Mouse (Mus musculus) liver, embryonic 14.5 days (tissue): ENCODE data around the gene Hoxa7.

Experiments used
- CTCF ChIP-seq: IDR thresholded peaks from 2 replicates; pipeline ENCODE4 v1.5.1; 2016; ENCODE audit warnings: antibody characterized with exemption, low read depth, control low read depth
- EP300 ChIP-seq: IDR thresholded peaks from 2 replicates; pipeline ENCODE4 v1.6.1; 2016; ENCODE audit warnings: antibody characterized with exemption, low read depth

GRCm38 (mm10) chr6:52235866-52236265 lies 14.2 kb upstream of the Hoxa7 start:
- TF ChIP-seq CTCF = no peak
- TF ChIP-seq EP300 = no peak
